Mouse (Mus musculus): ENCODE measurements at regions not wholly inside any gene's neighbourhood (a gene's known extent, or its start where the extent isn't known, plus 50 kb on each side); places are given as distances from the start of the nearest gene placed in this dataset.
A peak's percentile ranks its signal among the peaks of the same experiment; 100 is the strongest.

DNA sequence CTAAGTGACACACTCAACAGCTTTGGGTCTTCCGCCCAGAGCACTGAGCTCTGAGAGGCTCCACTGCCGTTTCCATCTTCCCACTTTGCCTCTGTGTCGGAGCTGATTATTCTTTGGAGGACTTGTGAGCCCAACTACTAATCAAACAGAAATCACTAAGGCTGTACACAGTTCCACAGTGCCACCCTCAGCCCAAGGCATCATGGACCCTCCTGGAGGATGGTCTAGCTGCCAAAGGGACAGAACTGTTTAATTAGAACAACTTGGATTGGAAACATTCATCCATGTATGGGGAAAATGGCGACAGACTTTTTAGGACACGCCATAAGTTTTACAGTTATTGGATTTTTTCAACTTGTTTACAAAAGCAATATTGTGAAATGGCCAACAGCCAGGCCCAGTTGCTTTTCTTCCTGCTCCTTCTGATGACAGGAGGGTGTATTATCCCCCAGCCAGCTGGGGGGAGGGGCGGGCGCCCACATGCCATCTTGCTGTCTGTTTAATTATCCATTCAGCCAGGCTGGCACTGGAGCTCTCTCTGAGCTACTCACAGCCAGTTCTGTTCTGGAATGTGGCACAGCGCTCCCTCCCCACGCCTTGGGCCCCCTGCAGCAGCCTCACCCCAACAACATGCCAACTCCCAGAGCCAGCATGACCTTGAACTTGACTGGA lies 98.4 kb upstream of the Smad3 start:
- Histone ChIP-seq H3K9me3 (ENCODE audit: low read length) (no peaks in the 10 kb centered on the region), H3K27ac (ENCODE audit: low read length) (0 out of 2 replicates have a peak overlapping the region, but pooled peaks have one; percentile 35), H3K4me3 (ENCODE audit: low read length) (no peak overlapping the region), H3K4me2 (replicated peaks; ENCODE audit: low read depth, low read length) (no peak overlapping the region), H3K9ac (replicated peaks; ENCODE audit: low read length) (no peak overlapping the region), H3K27me3 (ENCODE audit: insufficient read depth, low read length) (no peaks in the 10 kb centered on the region), H3K4me1 (ENCODE audit: insufficient read depth, low read length) (peaks cover 11% of the 10 kb centered on the region), H3K36me3 (ENCODE audit: insufficient read depth, low read length) (no peaks in the 10 kb centered on the region)
- WGBS, result 55% methylated on average over 9 of the region's 9 CpGs
- ATAC-seq (ENCODE audit: low FRiP score, low TSS enrichment), result no peak; the same call in 1 of the 2 replicates

DNA sequence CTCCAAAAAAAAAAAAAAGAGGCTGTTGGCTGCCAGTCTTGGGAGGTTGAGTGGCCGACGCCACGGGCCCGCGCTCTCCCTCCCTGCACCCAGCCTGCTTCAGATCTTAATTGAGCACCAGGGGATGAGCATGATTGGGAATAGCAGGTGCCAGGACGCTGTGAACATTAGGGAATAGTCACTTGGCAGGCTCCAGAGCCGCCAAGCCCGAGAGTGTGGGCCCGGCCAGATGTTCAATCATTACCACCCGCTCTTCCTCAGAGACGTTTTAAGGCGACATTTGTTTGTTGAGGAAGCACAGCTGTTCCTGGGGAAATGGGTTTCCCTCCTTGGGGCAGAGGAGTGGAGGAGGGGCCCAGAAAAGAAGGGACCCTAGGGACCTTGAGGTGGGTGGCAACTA lies 94.0 kb upstream of the Smad3 start:
- H3K36me3 ChIP-seq (ENCODE audit: insufficient read depth, low read length), result no peaks in the 10 kb centered on the region
- H3K4me3 ChIP-seq (ENCODE audit: low read length), result no peak overlapping the region
- H3K4me2 ChIP-seq (replicated peaks; ENCODE audit: low read depth, low read length), result no peak overlapping the region
- peaks cover 11% of the 10 kb centered on the region for H3K4me1 ChIP-seq (ENCODE audit: insufficient read depth, low read length)
- WGBS, result 45% methylated on average over 12 of the region's 12 CpGs
- ATAC-seq (ENCODE audit: low FRiP score, low TSS enrichment), result no peak
- H3K27ac ChIP-seq (ENCODE audit: low read length), result no peak overlapping the region
- no peak overlapping the region for H3K9ac ChIP-seq (replicated peaks; ENCODE audit: low read length)
- H3K9me3 ChIP-seq (ENCODE audit: low read length), result 0 out of 2 replicates have a peak, but pooled peaks cover 4% of the 10 kb centered on the region
- H3K27me3 ChIP-seq (ENCODE audit: insufficient read depth, low read length), result no peaks in the 10 kb centered on the region

DNA sequence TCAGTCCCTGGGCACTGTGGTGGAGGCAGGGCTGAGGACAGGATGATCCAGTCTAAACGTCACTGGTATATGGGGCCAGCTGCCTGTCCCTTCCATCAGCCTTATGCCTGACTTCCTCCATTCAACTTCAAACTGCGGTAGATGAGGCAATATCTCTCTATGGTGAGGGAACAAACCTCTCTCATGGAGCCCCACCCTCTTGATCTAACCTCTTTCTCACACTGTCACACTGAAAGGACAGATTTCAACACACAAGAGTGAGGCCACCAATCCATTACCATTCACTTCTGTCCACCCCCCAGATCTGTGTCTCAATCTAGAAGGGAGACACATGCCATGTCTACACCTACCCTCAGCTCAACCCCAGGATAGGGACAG lies 92.5 kb upstream of the Smad3 start:
- no peaks in the 10 kb centered on the region for H3K27me3 ChIP-seq (ENCODE audit: insufficient read depth, low read length)
- H3K4me1 ChIP-seq (ENCODE audit: insufficient read depth, low read length), result peaks cover 4% of the 10 kb centered on the region; the same call in 1 of the 2 replicates
- 0 out of 2 replicates have a peak, but pooled peaks cover 4% of the 10 kb centered on the region for H3K9me3 ChIP-seq (ENCODE audit: low read length)
- H3K27ac ChIP-seq (ENCODE audit: low read length), result no peak overlapping the region
- no peaks in the 10 kb centered on the region for H3K36me3 ChIP-seq (ENCODE audit: insufficient read depth, low read length)
- WGBS, result 79% methylated on average over 2 of the region's 2 CpGs
- no peak for ATAC-seq (ENCODE audit: low FRiP score, low TSS enrichment)
- H3K4me2 ChIP-seq (replicated peaks; ENCODE audit: low read depth, low read length), result no peak overlapping the region
- H3K4me3 ChIP-seq (ENCODE audit: low read length), result no peak overlapping the region
- no peak overlapping the region for H3K9ac ChIP-seq (replicated peaks; ENCODE audit: low read length)

DNA sequence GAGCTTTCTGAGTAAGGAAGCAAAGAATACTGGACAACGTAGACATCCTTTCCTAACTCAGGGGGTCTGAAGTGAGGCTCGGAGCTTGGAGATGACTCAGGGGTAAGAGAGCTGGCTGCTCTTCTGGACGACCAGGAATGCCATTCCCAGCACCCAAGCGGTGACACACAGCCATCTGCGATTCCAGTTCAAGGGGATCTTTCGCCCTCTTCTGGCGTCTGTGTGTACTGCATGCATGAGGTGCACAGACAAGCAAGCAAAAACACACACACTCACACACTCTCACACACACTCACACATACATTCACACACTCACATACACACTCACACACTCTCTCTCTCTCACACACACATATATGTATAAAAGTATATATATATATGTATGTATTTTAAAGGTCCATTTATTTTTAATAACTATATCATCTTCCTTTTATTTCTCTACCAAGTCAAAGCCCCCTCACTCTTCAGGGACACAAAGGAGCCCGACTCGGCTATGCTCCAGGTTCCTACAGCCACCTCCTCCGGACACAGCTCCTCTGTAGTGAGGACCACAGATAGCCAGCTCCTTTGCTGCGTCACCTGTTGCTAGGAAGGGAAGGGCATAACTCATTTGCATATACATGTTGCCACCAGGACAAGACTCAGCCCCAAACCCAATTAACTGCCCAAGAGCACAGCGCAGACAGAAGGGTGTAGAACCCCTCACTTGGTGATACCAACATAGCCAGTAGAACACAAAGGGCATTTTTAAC lies 91.9 kb upstream of the Smad3 start:
- 79% methylated on average over 12 of the region's 12 CpGs for WGBS

DNA sequence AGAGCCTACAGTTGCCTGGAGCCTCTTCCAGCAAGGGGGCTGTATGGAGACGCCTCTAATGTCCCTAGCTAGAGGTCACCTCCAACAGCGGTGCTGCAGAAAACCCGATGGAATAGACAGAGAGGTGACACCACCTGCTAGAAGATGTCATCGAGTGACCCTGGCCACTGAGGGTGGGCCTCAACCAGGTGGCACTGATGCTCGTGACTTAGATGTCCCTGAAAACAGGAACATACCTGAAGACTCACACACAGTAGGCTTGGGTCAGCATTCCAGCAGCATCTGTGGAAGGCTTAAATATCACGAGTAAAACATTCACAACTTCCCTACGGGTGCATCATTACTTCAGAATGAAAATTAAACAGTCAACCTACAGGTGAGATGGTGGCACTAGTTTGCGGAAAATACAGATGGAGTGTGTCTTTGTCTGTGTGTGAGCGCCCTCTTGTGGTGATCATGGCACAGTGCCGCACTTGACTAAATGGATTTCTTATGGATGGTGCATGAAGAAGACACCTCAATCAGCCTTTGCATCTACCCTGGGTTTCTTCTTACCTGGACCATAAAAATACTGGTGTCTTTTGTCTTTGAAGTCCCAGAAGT lies 86.2 kb upstream of the Smad3 start:
- Histone ChIP-seq H3K4me2 (replicated peaks; ENCODE audit: low read depth, low read length) (no peak overlapping the region), H3K9ac (replicated peaks; ENCODE audit: low read length) (no peak overlapping the region), H3K27me3 (ENCODE audit: insufficient read depth, low read length) (no peaks in the 10 kb centered on the region), H3K36me3 (ENCODE audit: insufficient read depth, low read length) (no peaks in the 10 kb centered on the region), H3K27ac (ENCODE audit: low read length) (no peak overlapping the region), H3K4me3 (ENCODE audit: low read length) (no peak overlapping the region), H3K9me3 (ENCODE audit: low read length) (no peaks in the 10 kb centered on the region), H3K4me1 (ENCODE audit: insufficient read depth, low read length) (no peaks in the 10 kb centered on the region)
- peak; percentile 64; the same call in 1 of the 2 replicates for ATAC-seq (ENCODE audit: low FRiP score, low TSS enrichment)
- 31% methylated on average over 10 of the region's 10 CpGs for WGBS

More for the DNA sequence above, 91.9 kb upstream of the Smad3 start:
- Histone ChIP-seq H3K27ac (ENCODE audit: low read length) (no peak overlapping the region), H3K9me3 (ENCODE audit: low read length) (0 out of 2 replicates have a peak, but pooled peaks cover 4% of the 10 kb centered on the region), H3K4me2 (replicated peaks; ENCODE audit: low read depth, low read length) (no peak overlapping the region), H3K4me3 (ENCODE audit: low read length) (no peak overlapping the region), H3K9ac (replicated peaks; ENCODE audit: low read length) (no peak overlapping the region), H3K27me3 (ENCODE audit: insufficient read depth, low read length) (no peaks in the 10 kb centered on the region), H3K36me3 (ENCODE audit: insufficient read depth, low read length) (no peaks in the 10 kb centered on the region), H3K4me1 (ENCODE audit: insufficient read depth, low read length) (peaks cover 4% of the 10 kb centered on the region; the same call in 1 of the 2 replicates)
- ATAC-seq (ENCODE audit: low FRiP score, low TSS enrichment), result no peak

DNA sequence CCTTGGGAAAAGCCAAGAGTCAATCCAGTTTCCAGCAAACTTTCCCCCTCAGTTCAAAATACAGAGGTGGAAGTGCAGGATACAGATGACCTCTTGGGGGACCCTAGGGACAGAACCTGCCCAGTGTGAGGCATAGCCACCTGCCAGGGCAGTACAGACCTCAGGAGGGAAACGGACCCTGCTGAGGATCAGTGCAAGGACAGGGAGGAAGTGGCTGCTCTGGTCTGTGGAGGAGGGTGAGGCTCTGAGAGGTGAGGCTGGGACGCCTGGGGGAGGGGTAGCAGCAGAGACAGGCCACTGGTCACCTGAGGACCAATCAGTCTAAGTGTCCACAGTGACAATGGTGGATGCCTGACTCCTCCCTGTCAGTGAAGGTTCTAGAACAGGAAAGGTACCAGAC lies 85.6 kb upstream of the Smad3 start:
- Histone ChIP-seq H3K27ac (ENCODE audit: low read length) (no peak overlapping the region), H3K9ac (replicated peaks; ENCODE audit: low read length) (no peak overlapping the region), H3K9me3 (ENCODE audit: low read length) (no peaks in the 10 kb centered on the region), H3K4me3 (ENCODE audit: low read length) (no peak overlapping the region), H3K27me3 (ENCODE audit: insufficient read depth, low read length) (no peaks in the 10 kb centered on the region), H3K36me3 (ENCODE audit: insufficient read depth, low read length) (no peaks in the 10 kb centered on the region), H3K4me1 (ENCODE audit: insufficient read depth, low read length) (no peaks in the 10 kb centered on the region), H3K4me2 (replicated peaks; ENCODE audit: low read depth, low read length) (no peak overlapping the region)
- peak; percentile 59; the same call in 1 of the 2 replicates for ATAC-seq (ENCODE audit: low FRiP score, low TSS enrichment)
- 69% methylated on average over 2 of the region's 2 CpGs for WGBS

DNA sequence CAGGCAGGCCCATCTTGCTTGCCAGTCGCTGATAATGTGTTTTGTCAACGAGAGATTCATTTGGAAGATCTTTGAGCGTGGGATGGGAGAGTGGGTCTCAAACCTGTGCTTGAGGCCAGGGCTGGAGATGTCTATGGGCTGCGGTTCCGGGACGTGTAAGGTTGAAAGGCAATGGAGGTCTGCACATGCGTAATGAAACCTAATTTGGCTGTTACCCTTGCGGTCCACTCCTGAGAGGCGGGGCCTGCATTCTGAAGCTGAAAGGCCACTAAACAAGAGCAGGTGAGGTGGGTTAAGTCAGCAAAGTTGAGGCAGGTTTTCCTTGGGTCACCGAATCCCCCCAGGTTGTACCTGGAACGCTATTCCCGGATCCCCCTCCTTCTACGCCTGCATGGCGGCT lies 83.3 kb upstream of the Smad3 start:
- H3K27ac ChIP-seq (ENCODE audit: low read length), result no peak overlapping the region
- WGBS, result 85% methylated on average over 14 of the region's 14 CpGs
- no peaks in the 10 kb centered on the region for H3K27me3 ChIP-seq (ENCODE audit: insufficient read depth, low read length)
- H3K36me3 ChIP-seq (ENCODE audit: insufficient read depth, low read length), result no peaks in the 10 kb centered on the region
- no peak overlapping the region for H3K4me2 ChIP-seq (replicated peaks; ENCODE audit: low read depth, low read length)
- ATAC-seq (ENCODE audit: low FRiP score, low TSS enrichment), result no peak
- no peak overlapping the region for H3K9ac ChIP-seq (replicated peaks; ENCODE audit: low read length)
- H3K4me3 ChIP-seq (ENCODE audit: low read length), result no peak overlapping the region
- no peaks in the 10 kb centered on the region for H3K9me3 ChIP-seq (ENCODE audit: low read length)
- H3K4me1 ChIP-seq (ENCODE audit: insufficient read depth, low read length), result peaks cover 15% of the 10 kb centered on the region

GRCm38 (mm10) chr9:63838996-63839772 lies 81.4 kb upstream of the Smad3 start:
- Histone ChIP-seq H3K36me3 (ENCODE audit: insufficient read depth, low read length) (no peaks in the 10 kb centered on the region), H3K4me2 (replicated peaks; ENCODE audit: low read depth, low read length) (no peak overlapping the region), H3K9ac (replicated peaks; ENCODE audit: low read length) (no peak overlapping the region), H3K4me3 (ENCODE audit: low read length) (no peak overlapping the region), H3K27me3 (ENCODE audit: insufficient read depth, low read length) (no peaks in the 10 kb centered on the region), H3K27ac (ENCODE audit: low read length) (no peak overlapping the region), H3K9me3 (ENCODE audit: low read length) (no peaks in the 10 kb centered on the region), H3K4me1 (ENCODE audit: insufficient read depth, low read length) (peaks cover 20% of the 10 kb centered on the region)
- WGBS, result 85% methylated on average over 14 of the region's 14 CpGs
- ATAC-seq (ENCODE audit: low FRiP score, low TSS enrichment), result no peak

- no peak overlapping the region for H3K4me2 ChIP-seq (replicated peaks; ENCODE audit: low read depth, low read length)
- peak overlapping the region; percentile 83 for H3K27ac ChIP-seq (ENCODE audit: low read length)
- no peak overlapping the region for H3K9ac ChIP-seq (replicated peaks; ENCODE audit: low read length)
- 73% methylated on average over 6 of the region's 6 CpGs for WGBS
- no peaks in the 10 kb centered on the region for H3K36me3 ChIP-seq (ENCODE audit: insufficient read depth, low read length)
- H3K9me3 ChIP-seq (ENCODE audit: low read length), result no peaks in the 10 kb centered on the region
- H3K4me3 ChIP-seq (ENCODE audit: low read length), result no peak overlapping the region
- ATAC-seq (ENCODE audit: low FRiP score, low TSS enrichment), result no peak
- peaks cover 20% of the 10 kb centered on the region for H3K4me1 ChIP-seq (ENCODE audit: insufficient read depth, low read length)
- no peaks in the 10 kb centered on the region for H3K27me3 ChIP-seq (ENCODE audit: insufficient read depth, low read length)
Observed at GRCm38 (mm10) chr9:63837552-63837951, 79.8 kb upstream of the Smad3 start.

All from kidney, embryonic 16.5 days (tissue).